Mouse (Mus musculus): Measurements from ENCODE around the gene Zfp69. TPM values are rescaled to one million over a fixed set of nuclear protein-coding genes. Genes with fewer than 3 reads are reported as not detected.

Zfp69 gene
- total RNA-seq (2021): 1 to 10 TPM; 2.9 to 3.9 TPM
- long read RNA-seq, experiment 1, partial matches to known transcripts: 1 of 2 reads
- long read RNA-seq, experiment 1, other reads (novel, unspliced or antisense): 1 of 2 reads
- long read RNA-seq, experiment 2, partial matches to known transcripts: 2 of 4 reads
- long read RNA-seq, experiment 2, other reads (novel, unspliced or antisense): 2 of 4 reads

DNA sequence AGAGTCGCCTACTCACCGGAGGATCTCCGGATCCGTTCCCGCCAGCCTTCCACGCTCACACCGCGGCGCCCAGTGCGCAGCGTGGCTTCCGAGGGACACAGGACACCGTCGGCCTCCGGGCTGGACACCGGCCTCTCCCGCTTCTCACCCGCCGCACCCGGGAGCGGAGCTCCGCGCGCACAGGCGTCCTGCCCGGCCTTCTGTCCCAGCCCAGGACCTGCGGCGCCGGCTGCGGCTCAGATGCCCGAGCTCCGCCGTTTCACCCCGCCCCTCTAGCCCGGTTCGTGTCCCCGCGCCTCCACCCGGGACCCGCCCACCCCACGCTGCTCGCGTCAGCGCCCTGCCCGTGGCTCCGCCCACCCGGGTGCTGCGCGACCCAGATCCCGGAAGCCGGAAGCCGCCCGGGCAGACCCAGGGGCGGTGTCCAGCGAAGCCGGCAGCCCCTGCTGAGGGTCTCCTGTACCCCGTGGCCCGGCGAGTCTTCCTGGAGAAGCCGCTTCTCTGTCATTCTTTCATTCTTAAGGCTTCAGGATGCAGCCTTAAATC, at the start of gene Zfp69:
Gene Zfp69 (minus strand): TSS at position 272 of the 546 bp plus-strand sequence.
- peak; percentile 89 to 92 for DNase-seq (ENCODE audit: low spot score in 2 of 2)

DNA sequence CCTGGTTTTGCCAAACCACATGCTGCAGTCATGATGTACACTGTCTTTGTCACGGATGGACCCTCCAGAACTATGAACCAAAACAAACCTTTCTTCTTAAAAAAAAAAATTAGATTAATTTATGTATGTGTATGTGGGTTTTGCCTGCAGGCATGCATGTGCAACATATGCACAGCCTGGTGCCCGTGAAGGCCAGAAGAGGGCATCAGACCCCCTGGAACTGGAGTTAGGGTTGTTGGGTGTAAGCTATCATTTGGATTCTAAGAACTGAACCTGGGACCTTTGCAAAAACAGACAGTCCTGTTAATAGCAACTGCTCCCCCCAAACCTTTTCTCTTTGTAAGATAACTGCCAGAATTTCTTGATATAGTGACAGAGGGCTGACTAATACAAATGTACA, 49.5 kb upstream of the Zfp69 start:
- DNase-seq (ENCODE audit: low spot score in 2 of 2): no peak

DNA sequence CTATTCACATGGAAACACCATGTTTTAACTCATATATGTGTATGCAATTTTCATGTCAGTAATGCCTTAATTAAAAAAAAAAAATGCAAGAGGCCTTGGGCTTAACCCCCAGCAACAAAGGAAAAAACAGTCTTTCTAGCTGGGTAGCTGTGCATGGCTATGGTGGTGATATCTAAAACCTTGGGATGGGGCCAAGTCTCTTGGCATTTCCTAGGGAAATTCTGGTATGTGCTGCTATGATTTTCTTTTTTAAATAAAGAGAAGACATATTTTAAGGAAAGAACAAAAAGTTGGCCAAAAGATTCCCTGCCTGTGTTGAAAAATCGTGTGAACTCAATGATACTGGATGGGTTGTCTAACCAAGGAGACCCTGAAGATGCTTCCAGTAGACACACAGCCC, 44.4 kb upstream of the Zfp69 start:
- DNase-seq (ENCODE audit: low spot score in 2 of 2): no peak

DNA sequence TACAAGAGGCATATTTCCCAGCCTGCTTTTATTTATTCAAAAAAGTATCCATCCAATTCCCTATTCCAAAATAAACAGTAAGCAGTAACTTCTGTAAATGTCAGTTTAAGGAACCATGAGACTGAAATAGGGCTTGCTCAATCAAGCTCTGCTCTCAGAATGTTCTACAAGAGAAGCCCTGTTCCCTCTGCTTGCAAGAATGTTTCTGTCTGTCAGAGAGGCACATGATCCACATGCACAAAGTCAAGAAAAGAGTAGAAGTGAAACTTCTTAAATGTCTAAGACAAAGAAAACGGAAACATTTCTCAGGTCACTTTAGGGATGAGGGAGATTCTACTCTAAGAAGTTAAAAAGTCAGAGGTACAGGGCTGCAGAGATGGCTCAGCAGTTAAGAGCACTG, 41.5 kb upstream of the Zfp69 start:
- DNase-seq (ENCODE audit: low spot score in 2 of 2): no peak

DNA sequence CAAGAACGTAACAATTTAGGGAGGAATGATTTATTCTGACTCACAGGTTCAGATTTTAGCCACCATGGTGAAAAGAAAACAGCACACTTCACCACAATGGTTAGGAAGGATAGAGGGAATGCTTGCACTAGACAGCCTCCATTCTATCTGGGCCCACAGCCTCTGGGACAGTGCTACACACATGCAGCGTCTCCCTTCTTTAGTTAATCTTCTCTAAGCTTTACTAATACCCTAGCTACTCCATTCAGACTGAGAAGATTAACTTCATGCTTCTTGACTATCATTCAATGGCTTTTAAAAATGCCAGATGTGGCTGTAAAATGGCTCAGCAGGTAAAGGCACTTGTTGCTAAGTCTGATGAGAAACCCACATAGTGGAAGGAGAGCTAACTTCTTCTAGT, 40.8 kb upstream of the Zfp69 start:
- no peak for DNase-seq (ENCODE audit: low spot score in 2 of 2)

DNA sequence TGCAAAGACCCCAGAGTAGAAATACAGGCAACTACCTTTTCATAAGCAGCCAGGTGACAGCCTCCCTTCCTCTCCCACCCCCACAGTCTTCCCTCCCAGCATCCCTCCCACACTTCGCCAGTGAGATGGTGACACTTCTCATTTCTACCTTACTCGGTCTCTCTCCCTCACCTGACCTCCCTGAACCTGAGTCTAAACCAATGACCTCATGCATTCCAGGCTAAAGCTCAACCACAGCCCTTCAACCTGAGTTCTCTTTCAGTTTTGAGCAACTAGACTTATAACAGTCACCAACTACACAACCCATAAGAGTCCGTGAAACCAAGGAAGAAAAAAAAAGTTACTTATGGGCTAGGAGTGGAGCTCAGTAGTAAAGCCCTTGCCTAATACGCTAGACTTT, 35.8 kb upstream of the Zfp69 start:
- DNase-seq (ENCODE audit: low spot score in 2 of 2): no peak

DNA sequence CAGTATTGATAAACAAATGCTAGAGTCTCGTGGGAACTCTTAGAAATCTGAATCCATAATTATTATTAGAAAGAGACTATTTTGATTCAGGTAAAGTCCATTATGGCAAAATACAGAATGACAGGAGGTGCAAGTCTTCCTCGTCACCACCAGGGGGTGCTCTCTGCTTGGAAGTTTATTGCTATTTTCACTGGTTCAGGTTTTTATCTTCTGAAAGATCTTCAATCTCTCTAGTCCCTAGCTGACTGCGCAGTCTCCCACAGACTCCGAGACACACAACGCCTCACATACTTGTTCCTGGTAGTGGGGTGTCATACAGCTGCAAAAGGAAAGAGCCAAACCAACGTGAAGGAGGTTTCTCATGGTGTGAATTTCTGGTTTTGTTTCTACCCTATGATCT, 34.9 kb upstream of the Zfp69 start:
- DNase-seq (ENCODE audit: low spot score in 2 of 2): peak; percentile 21 to 43

DNA sequence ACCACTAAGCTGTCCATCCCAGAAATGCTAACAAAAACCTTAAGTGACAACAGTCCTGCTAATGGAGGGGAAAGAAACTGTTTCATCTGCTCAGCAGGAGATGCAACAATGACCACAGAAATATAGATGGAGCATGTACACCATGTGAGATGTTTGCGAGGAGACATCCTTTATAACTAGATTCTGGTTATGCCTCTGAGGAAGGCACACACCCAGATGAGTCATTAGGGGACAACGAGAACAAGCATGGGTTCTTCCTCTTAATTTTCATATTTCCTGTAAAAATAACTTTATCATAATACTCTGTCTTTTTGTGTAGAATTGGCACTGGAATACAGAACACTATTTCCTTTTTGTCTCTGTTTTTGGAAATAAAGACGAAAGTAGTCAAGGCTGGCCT, 26.7 kb upstream of the Zfp69 start:
- DNase-seq (ENCODE audit: low spot score in 2 of 2): no peak

DNA sequence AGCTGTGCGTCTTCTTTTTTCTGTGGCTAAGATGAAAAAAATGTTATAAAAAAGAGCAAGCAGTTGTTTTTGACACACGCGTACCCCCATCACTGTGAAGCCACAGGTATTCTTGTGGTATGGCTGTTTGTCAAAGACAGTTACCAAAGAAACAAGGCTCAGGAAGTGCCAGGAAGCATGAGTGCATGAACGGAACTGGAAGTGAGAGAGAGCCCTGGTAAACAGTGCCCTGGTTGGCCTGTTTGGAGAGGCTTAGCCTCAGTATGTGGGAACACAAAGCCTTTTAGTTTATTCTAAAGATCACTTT, 23.9 kb upstream of the Zfp69 start:
- DNase-seq (ENCODE audit: low spot score in 2 of 2): no peak

DNA sequence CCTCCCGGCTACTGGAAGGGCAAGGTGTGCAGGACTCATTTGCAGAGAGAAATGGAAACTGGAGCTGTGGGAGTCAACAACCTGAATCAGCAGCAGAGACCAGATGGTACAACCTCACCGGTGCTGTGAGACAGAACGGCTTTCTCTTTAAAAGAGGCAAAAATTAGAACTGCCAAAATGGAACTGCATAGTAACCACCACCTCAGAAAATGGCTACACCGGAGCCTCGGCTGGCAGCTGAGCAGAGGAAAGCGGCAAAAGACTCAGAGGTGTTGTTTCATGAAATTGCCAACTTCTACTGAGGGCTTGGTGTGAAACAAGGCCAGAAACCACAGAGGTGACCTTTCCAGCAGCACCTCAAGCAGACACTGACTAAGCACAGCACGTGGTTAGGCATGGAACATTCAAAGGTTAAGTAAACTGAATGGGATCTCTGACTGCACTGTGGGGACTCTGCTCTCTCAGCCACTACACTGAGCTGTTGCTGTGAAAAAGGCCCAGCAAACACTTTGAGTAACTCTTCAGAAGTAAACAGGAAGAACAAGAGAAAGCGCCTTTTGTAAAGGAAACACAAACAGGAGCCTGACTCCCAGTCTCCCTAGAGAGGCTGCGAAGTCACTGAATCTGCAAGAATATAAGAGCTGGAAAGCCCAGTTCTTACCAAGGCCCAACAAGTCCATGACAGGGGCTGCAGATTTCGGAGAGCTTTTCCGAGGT, 23.4 kb upstream of the Zfp69 start:
- DNase-seq (ENCODE audit: low spot score in 2 of 2): no peak

DNA sequence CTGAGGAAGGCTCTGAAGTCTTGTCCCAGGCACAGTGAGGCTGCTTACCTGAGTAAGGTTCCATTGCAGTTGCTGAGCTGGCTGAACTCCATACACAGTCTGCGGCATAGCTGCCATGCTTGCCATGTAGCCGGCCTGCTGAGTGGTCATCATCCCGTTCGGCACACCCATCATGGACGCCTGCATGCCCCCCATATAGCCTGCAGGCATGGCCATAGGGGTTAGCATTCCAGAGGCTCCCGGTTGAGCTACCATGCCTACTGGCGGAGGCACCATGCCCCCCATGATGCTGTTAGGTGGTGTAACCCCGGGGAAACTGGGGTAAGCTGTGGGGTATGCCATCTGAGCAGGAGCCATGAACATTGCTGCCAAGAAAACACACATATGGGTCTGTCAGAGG, 20.3 kb upstream of the Zfp69 start:
- no peak for DNase-seq (ENCODE audit: low spot score in 2 of 2)

DNA sequence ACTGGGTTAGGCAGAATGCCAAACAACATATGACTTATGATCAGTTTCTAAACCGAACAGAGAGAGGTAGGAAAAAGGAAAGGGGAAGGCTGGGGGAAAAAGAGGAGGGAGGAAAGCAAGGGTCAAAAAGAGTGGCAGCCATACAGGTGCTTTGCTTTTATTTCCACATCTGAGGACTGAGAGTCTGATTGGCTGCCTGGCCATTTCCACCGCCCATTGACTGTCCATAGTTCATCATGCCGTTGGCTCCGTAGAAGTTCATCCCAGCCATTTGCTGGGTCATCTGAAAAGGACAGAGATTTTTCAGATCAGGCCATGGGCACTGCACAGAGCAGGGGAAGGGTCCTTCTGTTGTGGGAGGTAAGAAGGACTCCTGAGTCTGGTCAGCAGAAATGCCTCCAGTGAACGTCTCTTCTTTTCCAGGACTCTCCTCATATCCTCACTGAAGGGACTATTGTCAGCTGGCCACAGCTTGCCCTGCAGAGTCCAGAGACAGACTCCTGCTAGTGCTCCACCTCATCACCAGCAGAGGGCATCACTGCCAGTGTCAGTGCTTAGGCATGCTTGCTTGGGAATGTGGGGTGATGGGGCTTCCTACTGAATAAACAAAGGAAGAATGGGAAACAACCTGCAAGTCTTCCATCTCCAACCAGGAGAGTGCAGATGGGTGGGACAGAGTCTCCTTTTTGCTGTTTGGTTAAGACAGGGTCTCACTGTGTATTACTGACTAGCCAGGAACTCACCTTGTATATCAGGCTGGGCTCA, 18.1 kb upstream of the Zfp69 start:
- peak in 1 of 2 experiments; percentile 17 for DNase-seq (ENCODE audit: low spot score in 2 of 2)

DNA sequence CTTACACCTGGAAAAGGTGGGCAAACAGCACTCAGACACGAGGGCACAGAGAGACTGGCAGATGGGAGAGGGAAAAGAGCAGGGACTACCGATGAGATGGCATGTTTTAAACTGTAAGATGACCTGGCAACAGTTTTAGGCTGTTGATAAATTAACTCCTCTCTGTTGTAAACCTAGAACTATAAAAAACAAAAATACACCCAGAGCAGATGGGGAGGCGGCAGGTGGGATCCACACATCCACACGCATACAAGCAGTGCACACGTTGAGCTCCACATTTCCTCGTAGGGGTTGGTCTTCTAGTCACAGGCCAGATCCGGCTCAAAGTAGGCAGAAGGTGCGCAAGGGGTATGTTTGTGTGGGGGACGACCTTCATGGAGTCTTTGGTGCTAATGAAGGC, 17.0 kb upstream of the Zfp69 start:
- no peak for DNase-seq (ENCODE audit: low spot score in 2 of 2)

DNA sequence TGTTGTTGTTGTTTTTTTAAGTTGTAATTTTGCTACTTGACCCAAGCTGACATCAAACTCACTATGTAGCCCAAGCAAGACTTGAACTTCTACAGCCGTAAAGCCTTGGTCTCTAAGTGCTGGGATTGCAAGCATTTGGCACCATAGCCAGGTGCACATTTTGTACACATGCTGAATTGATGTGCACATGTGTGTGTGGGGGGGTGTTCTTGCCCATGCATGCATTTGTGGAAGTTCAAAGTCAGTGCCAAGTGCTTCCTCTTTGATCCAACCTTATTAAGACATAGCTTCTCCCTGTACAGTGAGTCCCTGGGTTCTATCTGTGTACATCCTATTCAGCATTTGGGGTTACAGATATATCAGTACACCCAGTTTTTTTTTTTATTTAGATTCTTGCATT, 4.1 kb upstream of the Zfp69 start:
- no peak for DNase-seq (ENCODE audit: low spot score in 2 of 2)

DNA sequence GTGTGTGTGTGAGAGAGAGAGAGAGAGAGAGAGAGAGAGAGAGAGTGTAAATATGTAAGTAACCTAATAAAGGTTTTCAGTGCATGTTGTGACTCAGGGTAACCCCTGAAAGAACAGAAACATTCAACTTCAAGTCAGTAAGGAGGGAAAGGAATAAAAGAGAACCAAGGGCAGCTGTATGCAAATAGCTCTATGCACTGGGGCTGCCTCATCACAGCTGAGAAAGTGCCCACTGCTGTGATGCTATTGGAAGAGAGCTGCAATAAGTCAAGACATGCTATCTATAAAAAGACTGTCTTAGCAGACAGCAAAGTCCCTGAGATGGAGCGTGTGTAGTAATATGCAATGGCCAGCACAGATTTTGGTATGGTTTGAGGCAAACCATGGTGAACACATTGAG, 2.2 kb upstream of the Zfp69 start:
- no peak for DNase-seq (ENCODE audit: low spot score in 2 of 2)

DNA sequence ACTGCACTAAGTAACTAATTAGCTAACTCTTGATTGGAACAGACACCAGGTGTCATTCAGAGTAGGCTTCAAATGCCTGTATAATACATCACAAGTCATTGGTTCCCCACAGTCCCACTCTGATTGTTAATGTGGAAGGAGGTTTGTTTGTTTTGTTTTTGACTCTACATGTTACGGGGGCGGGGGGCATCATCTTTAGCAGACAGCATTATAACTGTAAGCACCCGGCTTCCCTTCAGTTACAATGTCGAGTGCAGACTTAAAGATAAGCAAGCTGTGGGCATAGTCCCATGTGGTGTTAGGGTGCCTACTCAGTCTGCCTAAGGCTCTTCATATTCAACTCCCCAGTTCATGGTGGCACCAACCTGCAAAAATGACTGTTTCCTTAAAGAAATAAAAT, 1.5 kb upstream of the Zfp69 start:
- no peak for DNase-seq (ENCODE audit: low spot score in 2 of 2)

DNA sequence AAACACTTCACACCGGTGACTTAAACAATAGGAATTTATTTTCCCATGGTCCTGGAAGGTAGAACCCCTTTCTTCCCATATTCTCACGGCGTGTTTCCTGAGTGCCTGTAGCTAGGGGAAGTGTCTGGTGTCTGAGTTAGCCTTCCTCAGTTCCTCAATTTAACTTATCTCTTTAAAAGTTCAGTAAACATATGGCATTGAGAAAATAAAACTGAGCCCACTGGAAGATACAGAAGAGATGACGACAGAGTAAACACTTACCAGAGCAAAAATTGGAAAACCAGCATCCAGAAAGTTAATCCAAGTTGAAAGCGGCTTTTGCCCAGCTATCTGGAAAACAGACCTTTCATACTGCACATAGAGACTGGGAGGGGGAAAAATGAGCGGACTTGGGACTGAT, 664 bp upstream of the Zfp69 start:
- no peak for DNase-seq (ENCODE audit: low spot score in 2 of 2)

DNA sequence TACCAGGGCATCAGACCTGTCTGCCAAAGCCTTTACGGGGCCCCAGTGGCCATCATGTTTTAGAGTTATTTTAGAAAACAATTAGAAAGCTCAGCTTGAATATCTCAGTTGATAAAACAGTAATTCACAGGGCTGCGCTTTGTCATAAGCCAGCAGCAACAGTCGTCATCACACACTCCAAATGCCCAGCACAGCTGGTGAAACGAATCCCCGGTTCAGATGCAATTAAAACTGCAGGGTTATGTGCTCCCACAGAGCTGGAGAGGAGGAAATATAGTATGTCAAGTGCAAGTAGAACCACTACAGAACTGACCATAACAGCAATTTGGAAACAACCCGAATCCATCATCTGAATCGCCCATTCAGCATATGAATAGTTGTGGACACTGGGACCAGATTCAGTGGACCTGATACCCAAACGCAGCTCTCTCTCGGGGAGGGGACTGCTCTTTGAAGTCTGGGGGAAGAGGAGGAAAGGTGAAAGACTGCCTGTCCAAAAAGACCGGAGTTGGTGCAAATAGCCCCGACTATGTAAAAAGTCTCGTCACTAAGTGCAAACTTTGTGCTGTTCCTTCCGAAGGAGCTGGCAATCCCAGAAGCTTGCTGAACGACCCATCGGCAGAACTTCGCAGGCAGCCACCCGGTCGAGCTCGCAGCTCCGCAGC, 604 bp downstream of the Zfp69 start:
- DNase-seq (ENCODE audit: low spot score in 2 of 2): no peak

DNA sequence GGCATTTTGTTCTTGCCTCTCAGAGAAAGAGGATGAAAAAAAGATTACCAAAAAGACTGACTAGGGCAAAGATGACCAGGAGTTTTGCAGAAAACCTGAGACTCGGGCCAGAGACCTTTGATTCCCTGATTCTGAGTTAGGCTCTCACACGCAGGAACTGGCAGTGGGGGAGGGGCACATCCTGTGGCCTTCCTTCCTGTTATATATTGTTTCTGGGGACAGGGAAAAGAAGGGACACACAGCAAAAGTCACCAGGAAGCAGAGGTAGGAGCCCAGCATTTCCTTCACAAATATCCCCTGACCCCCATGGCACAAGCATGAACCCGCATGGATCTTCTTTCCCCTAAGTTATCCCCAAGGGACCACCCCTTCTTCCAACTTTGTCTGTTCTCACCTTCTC, 2.6 kb downstream of the Zfp69 start:
- DNase-seq (ENCODE audit: low spot score in 2 of 2): no peak

DNA sequence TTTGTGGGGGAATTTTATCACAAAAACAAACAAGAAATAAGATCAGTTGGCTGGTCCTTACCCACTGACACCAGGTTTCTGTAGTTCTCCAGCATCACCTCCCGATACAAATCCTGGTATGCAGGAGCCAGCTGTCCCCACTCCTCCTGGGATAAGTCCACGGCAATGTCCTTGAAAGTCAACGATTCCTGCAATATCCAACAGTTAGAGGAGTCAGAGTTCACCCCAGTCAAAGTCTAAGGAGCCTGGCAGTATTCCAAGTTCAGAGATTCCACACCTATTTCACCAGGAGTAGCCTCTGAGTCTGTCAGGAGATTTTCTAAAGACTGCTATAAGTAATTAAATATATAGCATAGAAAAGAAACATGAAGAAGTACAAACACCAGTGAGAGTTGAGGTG, 16.5 kb downstream of the Zfp69 start:
- no peak for DNase-seq (ENCODE audit: low spot score in 2 of 2)

DNA sequence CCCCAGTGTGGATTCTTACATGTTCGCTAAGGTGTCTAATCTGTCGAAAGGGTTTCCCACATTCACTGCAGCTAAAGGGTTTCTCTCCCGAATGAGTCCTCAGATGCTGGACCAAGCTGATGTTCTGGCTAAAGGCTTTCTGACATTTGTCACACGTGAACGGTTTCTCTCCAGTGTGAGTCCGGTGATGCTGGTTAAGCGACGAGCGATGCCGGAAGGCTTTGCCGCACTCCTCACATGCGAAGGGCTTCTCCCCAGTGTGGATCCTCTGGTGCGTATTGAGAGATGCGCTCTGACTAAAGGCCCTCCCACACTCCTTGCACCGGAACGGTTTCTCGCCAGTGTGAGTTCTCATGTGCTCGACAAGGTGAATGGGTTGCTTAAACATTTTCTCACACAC, 20.8 kb downstream of the Zfp69 start:
- no peak for DNase-seq (ENCODE audit: low spot score in 2 of 2)

DNA sequence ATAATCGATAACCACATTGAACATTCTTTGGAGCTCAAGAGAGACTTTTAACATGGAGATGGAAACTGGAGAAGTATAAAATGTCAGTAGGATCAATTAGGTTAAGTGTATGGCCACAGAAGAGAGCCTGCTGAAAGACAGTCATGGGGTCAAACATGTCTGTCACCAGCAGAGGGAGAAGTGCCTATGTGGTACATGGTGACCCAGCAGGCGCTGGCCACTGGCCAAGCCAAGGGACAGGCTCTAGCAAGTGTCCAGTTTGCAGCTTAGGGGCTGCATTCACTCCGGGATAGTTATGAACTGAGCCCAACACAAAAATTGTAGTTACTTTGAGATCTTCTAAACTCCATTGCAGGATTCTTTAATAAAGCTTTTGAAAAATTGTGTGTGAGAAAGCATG, 22.8 kb downstream of the Zfp69 start:
- DNase-seq (ENCODE audit: low spot score in 2 of 2): no peak

Data from gastrocnemius, postnatal 4 days (tissue).